Mouse (Mus musculus) kidney, postnatal 10 days (tissue): Measurements from ENCODE around the gene Atf7.
A peak's percentile ranks its signal among the peaks of the same experiment; 100 is the strongest.
"Not testable (repeated sequence)": the region's sequence is repeated elsewhere in the genome, so short reads cannot be mapped to it uniquely, and the experiment has no call there.

Experiments used
- DNase-seq: peaks from one replicate; pipeline ENCODE4 v3.0.0; 2021; ENCODE audit warnings: mixed read lengths

Gene Atf7

GRCm38 (mm10) chr15:102619486-102619885 is 5.8 kb downstream of the Atf7 start:
- no peak for DNase-seq

- DNase-seq, result no peak
Observed at GRCm38 (mm10) chr15:102617654-102618053, 7.6 kb downstream of the Atf7 start.

GRCm38 (mm10) chr15:102616174-102616573 is 9.1 kb downstream of the Atf7 start:
- DNase-seq, result no peak

- no peak for DNase-seq
Observed at GRCm38 (mm10) chr15:102614224-102614623, 11.0 kb downstream of the Atf7 start.

- no peak for DNase-seq
Observed at GRCm38 (mm10) chr15:102612966-102613365, 12.3 kb downstream of the Atf7 start.

- not testable (repeated sequence) for DNase-seq
Observed at GRCm38 (mm10) chr15:102608586-102608985, 16.7 kb downstream of the Atf7 start.

- DNase-seq, result peak; percentile 57
Observed at GRCm38 (mm10) chr15:102593996-102594656, 31.1 kb downstream of the Atf7 start.

GRCm38 (mm10) chr15:102592674-102593073 is 32.6 kb downstream of the Atf7 start:
- no peak for DNase-seq

- DNase-seq, result no peak
Observed at GRCm38 (mm10) chr15:102590567-102590966, 34.7 kb downstream of the Atf7 start.

- no peak for DNase-seq
Observed at GRCm38 (mm10) chr15:102589826-102590225, 35.4 kb downstream of the Atf7 start.

GRCm38 (mm10) chr15:102585501-102585900 is 39.8 kb downstream of the Atf7 start:
- DNase-seq, result no peak

GRCm38 (mm10) chr15:102583708-102584383 is 41.4 kb downstream of the Atf7 start:
- no peak for DNase-seq

- no peak for DNase-seq
Observed at GRCm38 (mm10) chr15:102581205-102581604, 44.1 kb downstream of the Atf7 start.

- no peak for DNase-seq
Observed at GRCm38 (mm10) chr15:102578351-102578750, 46.9 kb downstream of the Atf7 start.

GRCm38 (mm10) chr15:102576972-102577371 is 48.3 kb downstream of the Atf7 start:
- DNase-seq, result no peak

- no peak for DNase-seq
Observed at GRCm38 (mm10) chr15:102572081-102572480, 53.2 kb downstream of the Atf7 start.

GRCm38 (mm10) chr15:102567849-102568248 is 57.4 kb downstream of the Atf7 start:
- DNase-seq, result no peak

GRCm38 (mm10) chr15:102563681-102564080 is 61.6 kb downstream of the Atf7 start:
- no peak for DNase-seq

GRCm38 (mm10) chr15:102563061-102563460 is 62.2 kb downstream of the Atf7 start:
- no peak for DNase-seq

GRCm38 (mm10) chr15:102562491-102562890 is 62.8 kb downstream of the Atf7 start:
- no peak for DNase-seq

- peak; percentile 22 for DNase-seq
Observed at GRCm38 (mm10) chr15:102557580-102557979, 67.7 kb downstream of the Atf7 start.

- DNase-seq, result no peak
Observed at GRCm38 (mm10) chr15:102555581-102555980, 69.7 kb downstream of the Atf7 start.

GRCm38 (mm10) chr15:102552599-102552998 is 72.7 kb downstream of the Atf7 start:
- no peak for DNase-seq

- no peak for DNase-seq
Observed at GRCm38 (mm10) chr15:102547478-102547877, 77.8 kb downstream of the Atf7 start.
